Mouse (Mus musculus): Measurements from ENCODE around the gene Ppm1h. TPM values are rescaled to one million over a fixed set of nuclear protein-coding genes. Genes with fewer than 3 reads are reported as not detected.
A peak's percentile ranks its signal among the peaks of the same experiment; 100 is the strongest.

Gene Ppm1h
- polyA plus RNA-seq, 1 experiment from 2014 or later = 10.4 TPM

DNA sequence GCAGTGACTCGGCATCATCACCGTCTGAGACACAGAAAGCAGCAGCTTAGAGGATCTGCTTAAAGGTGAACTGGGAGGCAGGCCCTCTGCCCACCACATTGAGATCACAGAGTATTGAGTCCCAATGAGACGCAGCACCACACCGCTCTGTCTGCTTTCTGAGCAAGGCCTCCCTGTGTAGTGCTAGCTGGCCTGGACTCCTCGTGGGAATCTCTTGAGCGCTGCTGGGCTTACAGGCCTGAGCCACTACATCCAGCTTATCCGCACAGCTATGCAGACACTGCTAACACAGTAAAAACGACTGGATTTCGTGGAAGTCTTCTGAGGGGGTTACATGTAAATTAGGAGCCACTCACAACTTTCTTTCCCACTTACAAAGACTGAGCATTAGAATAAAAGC lies 313.1 kb downstream of the Ppm1h start:
- Histone ChIP-seq H3K27ac (ENCODE audit: low read length) (peak overlapping the region; percentile 52; the same call in 1 of the 2 replicates), H3K9ac (replicated peaks; ENCODE audit: low read depth) (no peak overlapping the region)

DNA sequence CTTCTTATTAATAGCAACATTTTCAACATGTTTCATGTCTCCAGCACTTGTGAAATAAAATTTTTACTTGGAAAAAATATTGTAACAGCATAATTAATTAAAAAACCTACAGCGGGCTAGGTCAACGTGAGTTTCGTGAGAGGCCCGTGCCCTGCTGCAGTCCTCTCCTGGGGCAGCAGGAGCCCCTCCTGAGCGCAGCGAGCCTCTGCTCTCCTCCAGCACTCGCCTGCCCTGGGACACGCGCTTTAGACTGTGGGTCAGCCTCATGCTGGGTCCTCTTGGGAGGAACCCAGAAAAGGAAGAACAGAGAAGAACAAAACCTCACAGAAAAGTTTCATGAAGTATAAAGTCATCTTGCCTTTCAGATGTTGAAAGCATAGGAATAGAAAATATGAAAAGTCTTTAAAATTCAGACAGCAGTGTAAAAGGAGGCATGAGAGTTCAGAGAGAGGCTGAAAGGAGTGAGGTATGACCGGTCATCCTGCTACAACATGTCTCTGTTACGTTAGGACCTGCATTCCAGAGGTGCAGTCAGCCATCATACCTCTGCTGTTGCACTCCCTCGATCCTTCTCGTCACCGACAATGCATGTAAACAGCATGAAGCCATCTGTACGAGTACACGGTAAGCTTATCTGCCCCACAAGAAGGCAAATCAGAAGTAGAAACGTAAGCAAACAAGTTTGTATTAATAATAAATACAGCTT lies 316.0 kb downstream of the Ppm1h start:
- Histone ChIP-seq H3K9me3 (ENCODE audit: low read length) (no peaks in the 10 kb centered on the region), H3K36me3 (ENCODE audit: insufficient read depth, low read length) (peaks cover 38% of the 10 kb centered on the region; the same call in 1 of the 2 replicates), H3K4me2 (replicated peaks; ENCODE audit: low read depth, low read length) (no peak overlapping the region), H3K4me1 (ENCODE audit: insufficient read depth, low read depth, low read length) (no peaks in the 10 kb centered on the region), H3K27ac (ENCODE audit: low read length) (no peak overlapping the region), H3K27me3 (replicated peaks; ENCODE audit: insufficient read depth, low read length) (no peaks in the 10 kb centered on the region), H3K4me3 (ENCODE audit: low read depth, low read length) (no peak overlapping the region), H3K9ac (replicated peaks; ENCODE audit: low read depth) (no peak overlapping the region)
- ATAC-seq (no peak), DNase-seq (ENCODE audit: low spot score) (no peak)
- no peak for TF ChIP-seq EP300 (IDR thresholded peaks at IDR 0.05)
- 0 out of 2 replicates have a peak, but pooled peaks have one; percentile 2 for TF ChIP-seq CTCF (IDR thresholded peaks at IDR 0.05)
- 78% methylated on average over 17 of the region's 17 CpGs for WGBS

More for the DNA sequence above, 313.1 kb downstream of the Ppm1h start:
- no peak for DNase-seq (ENCODE audit: low spot score)
- ATAC-seq = no peak
- no peak overlapping the region for H3K4me2 ChIP-seq (replicated peaks; ENCODE audit: low read depth, low read length)
- no peaks in the 10 kb centered on the region for H3K27me3 ChIP-seq (replicated peaks; ENCODE audit: insufficient read depth, low read length)
- TF ChIP-seq EP300 (IDR thresholded peaks at IDR 0.05) (no peak), CTCF (IDR thresholded peaks at IDR 0.05) (no peak)
- WGBS = 87% methylated on average over 9 of the region's 9 CpGs
- H3K36me3 ChIP-seq (ENCODE audit: insufficient read depth, low read length) = peaks cover 20% of the 10 kb centered on the region; the same call in 1 of the 2 replicates
- no peak overlapping the region for H3K4me3 ChIP-seq (ENCODE audit: low read depth, low read length)
- H3K9me3 ChIP-seq (ENCODE audit: low read length) = no peaks in the 10 kb centered on the region
- H3K4me1 ChIP-seq (ENCODE audit: insufficient read depth, low read depth, low read length) = peaks cover 5% of the 10 kb centered on the region; the same call in 1 of the 2 replicates

MicroRNAs within 50 kb of the gene (microRNA counts, 519-probe panel; counts per million panel counts)
- 7,465 counts per million, percentile 97 among the panel's probes with 10 or more counts for microRNA mmu-let-7i

Small RNA genes within 50 kb of the gene (microRNA-seq; reads per million reads assigned to microRNA genes)
- not detected for gene Mir6412
- not detected for gene Mir8104
- 39,249 reads per million, percentile 98 among the genes with 10 or more reads in this experiment for gene Mirlet7i

Other genes with a start within 250 kb of the Ppm1h start
- gene Avpr1a, start 230.3 kb upstream of the Ppm1h start, polyA plus RNA-seq (2015; fragmentation: Nextera tagmentation; extraction: Ambion mirVana) = 0.10 and 0.18 TPM in 2 replicates

Measured in lung, postnatal 0 days (tissue).